Mouse (Mus musculus) neural tube, embryonic 10.5 days (tissue): ENCODE results near the gene Olfr813.
"Not testable (repeated sequence)": the region's sequence is repeated elsewhere in the genome, so short reads cannot be mapped to it uniquely, and the experiment has no call there.

Experiments
- DNase-seq: peaks from one replicate; pipeline ENCODE4 v3.0.0-alpha.2; 2017; ENCODE audit warnings: low spot score; ENCODE audit errors: extremely low spot score

The Olfr813 gene

GRCm38 (mm10) chr10:129855067-129855466, at the start of gene Olfr813:
Olfr813 (plus strand) TSS chr10:129855367.
- DNase-seq, result no peak

- DNase-seq, result no peak
These were observed 9.2 kb upstream of the Olfr813 start, which contains the start of gene Olfr812 for GRCm38 (mm10) chr10:129845994-129846393. Olfr812 (minus strand) TSS chr10:129846094.

- no peak for DNase-seq
These were observed 7.8 kb upstream of the Olfr813 start for GRCm38 (mm10) chr10:129847343-129847742.

- not testable (repeated sequence) for DNase-seq
These were observed 24.6 kb downstream of the Olfr813 start, which contains the start of gene Olfr814 for GRCm38 (mm10) chr10:129879751-129880150. Olfr814 (minus strand) TSS chr10:129879851.

GRCm38 (mm10) chr10:129885496-129885895, 30.3 kb downstream of the Olfr813 start:
- DNase-seq, result not testable (repeated sequence)

- no peak for DNase-seq
These were observed 30.8 kb downstream of the Olfr813 start for GRCm38 (mm10) chr10:129885934-129886333.

- not testable (repeated sequence) for DNase-seq
These were observed 50.6 kb downstream of the Olfr813 start, which contains the start of gene Olfr815 for GRCm38 (mm10) chr10:129905767-129906166. Olfr815 (minus strand) TSS chr10:129905867.
